Comparison of ENCODE assay signal across 9 mouse cellular contexts in the genomic region with DNA sequence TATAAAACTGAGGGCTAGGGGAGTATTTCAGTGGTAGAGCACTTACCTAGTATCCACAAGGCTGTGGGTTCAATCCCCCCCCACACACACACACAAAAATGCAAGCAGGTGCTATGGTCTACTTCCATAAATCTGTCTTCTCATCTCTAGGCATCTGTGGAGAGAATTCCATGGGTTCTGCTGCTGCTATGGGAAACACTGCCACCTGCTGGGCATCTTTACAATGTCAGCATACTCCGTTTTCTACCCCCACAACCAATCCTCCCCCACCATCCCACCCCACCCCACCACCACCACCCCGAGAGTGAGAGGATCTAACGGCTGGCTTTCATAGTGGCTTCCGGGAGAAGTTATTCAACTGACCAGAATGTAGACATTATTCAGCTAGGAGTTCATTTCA. TPM values are rescaled to one million over a fixed set of nuclear protein-coding genes. Genes with fewer than 3 reads are reported as not detected.
DNase-seq lines count a peak whose midpoint lies in the region; ATAC-seq lines count a peak whose summit lies in the region.
"Had no signal": no experiment of that assay in that cellular context is flagged by ENCODE, and none has a peak within 500 bp of the region (broad histone marks: within the 10 kb centered on the region; RNA-seq: fewer than 3 reads in every experiment).

No protein-coding gene starts in this region.

- DNase-seq in CD4-positive, CD25-positive, alpha-beta regulatory T cell, adult 2 months (ENCODE audit: low read depth, low spot score): peak; percentile 78
- peak; percentile 64 for DNase-seq in Muller cell, postnatal 12 days (ENCODE audit: inconsistent ontology term)
- DNase-seq in cerebellum, adult 9-10 months: peak; percentile 60
- DNase-seq in frontal cortex, postnatal 25 days (ENCODE audit: low spot score in 2 of 2): peak; percentile 60 to 66
- peak; percentile 64 for DNase-seq in kidney, adult 9 months
- DNase-seq in liver, embryonic 11.5 days (ENCODE audit: low spot score): peak; percentile 51

- no peaks in the 10 kb centered on the region for H3K36me3 ChIP-seq in liver, embryonic 11.5 days (ENCODE audit: control insufficient read depth, insufficient read depth, low read length)
- H3K36me3 ChIP-seq: limb, embryonic 12.5 days had no signal

- no peak for ATAC-seq in liver, embryonic 11.5 days (replicated peaks; ENCODE audit: low FRiP score)
- peak; percentile 61; the same call in 1 of the 2 replicates for ATAC-seq in neutrophil, adult 5-6 weeks (ENCODE audit: extremely low read depth, insufficient number of reproducible peaks, low FRiP score, poor library complexity, severe bottlenecking)
- ATAC-seq in inflammation-experienced regulatory T-cells, adult 6 months: no peak

- no peaks in the 10 kb centered on the region for H3K27me3 ChIP-seq in liver, embryonic 11.5 days (replicated peaks; ENCODE audit: control insufficient read depth, insufficient read depth, low read length)
- H3K27me3 ChIP-seq: limb, embryonic 12.5 days had no signal

- 10% methylated on average over 4 of the region's 4 CpGs for WGBS in liver, embryonic 11.5 days

- no peak overlapping the region for H3K4me2 ChIP-seq in liver, embryonic 11.5 days
- H3K4me2 ChIP-seq: limb, embryonic 12.5 days had no signal

- no peak overlapping the region for H3K9ac ChIP-seq in liver, embryonic 11.5 days (ENCODE audit: low read depth, low read length)
- H3K9ac ChIP-seq: limb, embryonic 12.5 days had no signal

- no peaks in the 10 kb centered on the region for H3K9me3 ChIP-seq in liver, embryonic 11.5 days (ENCODE audit: control insufficient read depth, low read length)
- H3K9me3 ChIP-seq: limb, embryonic 12.5 days had no signal

- no peaks in the 10 kb centered on the region for H3K4me1 ChIP-seq in liver, embryonic 11.5 days (replicated peaks; ENCODE audit: control insufficient read depth, insufficient read depth, low read length)

- no peak overlapping the region for H3K4me3 ChIP-seq in liver, embryonic 11.5 days (ENCODE audit: low read depth, low read length)
- H3K4me3 ChIP-seq: limb, embryonic 12.5 days had no signal

- H3K27ac ChIP-seq in liver, embryonic 11.5 days (ENCODE audit: low read depth, low read length): no peak overlapping the region
- H3K27ac ChIP-seq: limb, embryonic 12.5 days had no signal

RNA-seq across cellular contexts. Expression of a gene that starts 54.7 kb away (rescaled TPM):
- polyA plus RNA-seq in liver, embryonic 11.5 days (2014; fragmentation: Nextera tagmentation; extraction: Ambion mirVana): 0.51 TPM in 2 replicates
- not detected in 2 replicates for total RNA-seq in neutrophil, adult 5-6 weeks (2017)
- not detected for polyA plus RNA-seq in inflammation-experienced regulatory T-cells, adult 6 months (2017; shearing (Covaris generic))

RNA-seq across cellular contexts. Expression of a gene that starts 58.6 kb away (rescaled TPM):
- 3.4 and 4.1 TPM in 2 replicates for polyA plus RNA-seq in liver, embryonic 11.5 days (2014; fragmentation: Nextera tagmentation; extraction: Ambion mirVana)
- total RNA-seq in neutrophil, adult 5-6 weeks (2017): 47.4 and 51.1 TPM in 2 replicates
- polyA plus RNA-seq in inflammation-experienced regulatory T-cells, adult 6 months (2017; shearing (Covaris generic)): 1 to 10 TPM; 1.9 to 3.5 (median 2.9) TPM
